Mouse (Mus musculus) liver, embryonic 14.5 days (tissue): Measurements from ENCODE around the gene Plekha5. TPM values are rescaled to one million over a fixed set of nuclear protein-coding genes. Genes with fewer than 3 reads are reported as not detected.

Source experiments
- ATAC-seq: fragments of 200-750 bp; cut with Nextera tagmentation; 2 replicates; pipeline ENCODE4 v1.8.0; 2017; ENCODE audit warnings: moderate number of reproducible peaks, mild to moderate bottlenecking, moderate library complexity; ENCODE audit not compliant: insufficient read depth
- DNase-seq, 3 experiments: peaks; one replicate each; pipeline ENCODE4 v3.0.0-alpha.2; 2012 to 2013; ENCODE audit warnings: low read depth in 3 of 3, low spot score in 3 of 3
- H3K27ac ChIP-seq: fragments of 300-500 bp; sonication (generic); 2 replicates; pipeline ENCODE4 v1.5.1; 2014; ENCODE audit warnings: moderate library complexity, mild to moderate bottlenecking, control low read depth, inconsistent platforms
- H3K27me3 ChIP-seq: fragments of 300-500 bp; sonication (generic); 2 replicates; pipeline ENCODE4 v1.6.1; 2014; ENCODE audit warnings: mild to moderate bottlenecking, low read length, moderate library complexity; ENCODE audit not compliant: control insufficient read depth, insufficient read depth
- H3K36me3 ChIP-seq: fragments of 300-500 bp; sonication (generic); replicated peaks from 2 replicates; pipeline ENCODE4 v1.6.1; 2014; ENCODE audit warnings: low read depth; ENCODE audit not compliant: control insufficient read depth, insufficient read depth
- H3K4me1 ChIP-seq, 2 experiments: fragments of 200-500 bp in 1 of 2; fragments of 300-500 bp in 1 of 2; sonication (generic) in 1 of 2; replicated peaks; 2 replicates each; pipeline ENCODE4 v1.6.1; 2012 to 2014; ENCODE audit warnings: antibody characterized with exemption in 1 of 2, inconsistent platforms in 1 of 2, low read length in 1 of 2; ENCODE audit not compliant: control insufficient read depth in 2 of 2, insufficient read depth in 2 of 2
- H3K4me2 ChIP-seq: fragments of 300-500 bp; sonication (generic); 2 replicates; pipeline ENCODE4 v1.6.1; 2014; ENCODE audit warnings: low read depth, mild to moderate bottlenecking, control low read depth, moderate library complexity
- H3K4me3 ChIP-seq, 2 experiments: fragments of 200-500 bp in 1 of 2; fragments of 300-500 bp in 1 of 2; sonication (generic) in 1 of 2; 2 replicates each; pipeline ENCODE4 v1.5.1; 2012 to 2014; ENCODE audit warnings: low read depth in 2 of 2, low read length in 2 of 2, mild to moderate bottlenecking in 2 of 2, control low read depth in 1 of 2, inconsistent platforms in 1 of 2, moderate library complexity in 1 of 2; ENCODE audit not compliant: insufficient read depth in 1 of 2
- H3K9ac ChIP-seq: fragments of 300-500 bp; sonication (generic); replicated peaks from 2 replicates; pipeline ENCODE4 v1.6.1; 2014; ENCODE audit warnings: mild to moderate bottlenecking, control low read depth, moderate library complexity
- H3K9me3 ChIP-seq: fragments of 300-500 bp; sonication (generic); 2 replicates; pipeline ENCODE4 v1.6.1; 2016; ENCODE audit warnings: low read length, mixed read lengths; ENCODE audit not compliant: control insufficient read depth
- CTCF ChIP-seq: IDR thresholded peaks from 2 replicates; pipeline ENCODE4 v1.5.1; 2016; ENCODE audit warnings: antibody characterized with exemption, low read depth, control low read depth
- EP300 ChIP-seq: IDR thresholded peaks from 2 replicates; pipeline ENCODE4 v1.6.1; 2016; ENCODE audit warnings: antibody characterized with exemption, low read depth
- WGBS: fragments of 180-500 bp; shearing (Covaris S2); extraction: QIAGEN DNeasy Blood & Tissue Kit; methylation state at CpG from one replicate; pipeline ENCODE4 v1.1.7; 2014; ENCODE audit not compliant: insufficient replicate concordance; 5-methylcytosine and 5-hydroxymethylcytosine counted together
- polyA plus RNA-seq, 2 experiments: library from polyadenylated mRNA; depleted of rRNA in 1 of 2; stranded (reverse) in 1 of 2; unstranded in 1 of 2; fragments of >200 nt; fragmentation: Nextera tagmentation in 1 of 2; extraction: Ambion mirVana in 1 of 2; gene quantifications; 2 replicates each; pipeline versions ENCODE4 v1.2.1 to v1.2.3; 2012 to 2014

Gene Plekha5
- polyA plus RNA-seq, 2 experiments: 3.6 to 6.0 TPM

- H3K4me3 ChIP-seq: no peak overlapping the region
- no peak for DNase-seq
- H3K27ac ChIP-seq: no peak overlapping the region
- H3K4me2 ChIP-seq: no peak overlapping the region
- TF ChIP-seq CTCF (no peak), EP300 (no peak)
- H3K9ac ChIP-seq: no peak overlapping the region
- H3K36me3 ChIP-seq: no peaks in the 10 kb centered on the region
- ATAC-seq: no peak
- H3K4me1 ChIP-seq: peaks cover 0 to 7% of the 10 kb centered on the region in 2 experiments; a peak in 2 of 4 replicates
- no peaks in the 10 kb centered on the region for H3K9me3 ChIP-seq
- no peaks in the 10 kb centered on the region for H3K27me3 ChIP-seq
- 35% methylated on average over 8 of the region's 8 CpGs for WGBS
These were observed 88.6 kb downstream of the Plekha5 start for GRCm38 (mm10) chr6:140512427-140512826.

- Histone ChIP-seq H3K27me3 (no peaks in the 10 kb centered on the region), H3K4me2 (no peak overlapping the region), H3K27ac (no peak overlapping the region), H3K9me3 (no peaks in the 10 kb centered on the region), H3K4me1 (no peaks in the 10 kb centered on the region), H3K4me3 (no peak overlapping the region), H3K9ac (no peak overlapping the region), H3K36me3 (no peaks in the 10 kb centered on the region)
- DNase-seq: no peak
- ATAC-seq: no peak
- WGBS: 19% methylated on average over 8 of the region's 8 CpGs
- TF ChIP-seq CTCF: no peak
- no peak for TF ChIP-seq EP300
These were observed 90.6 kb downstream of the Plekha5 start for GRCm38 (mm10) chr6:140514205-140515110.

- no peaks in the 10 kb centered on the region for H3K36me3 ChIP-seq
- DNase-seq (no peak), ATAC-seq (no peak)
- H3K9me3 ChIP-seq: no peaks in the 10 kb centered on the region
- no peak overlapping the region for H3K9ac ChIP-seq
- H3K4me2 ChIP-seq: no peak overlapping the region
- whole genome bisulfite sequencing: 67% methylated on average over 4 of the region's 4 CpGs
- H3K27ac ChIP-seq: no peak overlapping the region
- H3K4me3 ChIP-seq: no peak overlapping the region
- H3K4me1 ChIP-seq: no peaks in the 10 kb centered on the region
- no peaks in the 10 kb centered on the region for H3K27me3 ChIP-seq
- TF ChIP-seq CTCF: no peak
- no peak for TF ChIP-seq EP300
These were observed 91.7 kb downstream of the Plekha5 start for GRCm38 (mm10) chr6:140515550-140515949.

- Histone ChIP-seq H3K9me3 (no peaks in the 10 kb centered on the region), H3K27ac (no peak overlapping the region), H3K4me2 (no peak overlapping the region), H3K9ac (no peak overlapping the region), H3K4me1 (no peaks in the 10 kb centered on the region), H3K36me3 (no peaks in the 10 kb centered on the region), H3K4me3 (no peak overlapping the region), H3K27me3 (no peaks in the 10 kb centered on the region)
- DNase-seq (no peak), ATAC-seq (no peak)
- WGBS: 52% methylated on average over 3 of the region's 3 CpGs
- TF ChIP-seq CTCF: no peak
- TF ChIP-seq EP300: no peak
These were observed 92.3 kb downstream of the Plekha5 start for GRCm38 (mm10) chr6:140516202-140516601.

GRCm38 (mm10) chr6:140517188-140517587 is 93.3 kb downstream of the Plekha5 start:
- peak in 1 of 3 experiments; percentile 10 for DNase-seq
- 52% methylated on average over 1 of the region's 1 CpGs for WGBS

More at GRCm38 (mm10) chr6:140517188-140517587, 93.3 kb downstream of the Plekha5 start:
- no peaks in the 10 kb centered on the region for H3K36me3 ChIP-seq
- H3K4me3 ChIP-seq: no peak overlapping the region
- H3K9ac ChIP-seq: no peak overlapping the region
- TF ChIP-seq EP300 (no peak), CTCF (peak; percentile 81)
- ATAC-seq: no peak
- H3K4me1 ChIP-seq: no peaks in the 10 kb centered on the region
- H3K27ac ChIP-seq: no peak overlapping the region
- H3K9me3 ChIP-seq: no peaks in the 10 kb centered on the region
- H3K27me3 ChIP-seq: no peaks in the 10 kb centered on the region
- no peak overlapping the region for H3K4me2 ChIP-seq
